Mouse (Mus musculus): ENCODE data around the gene Ube2d1. TPM values are rescaled to one million over a fixed set of nuclear protein-coding genes. Genes with fewer than 3 reads are reported as not detected.

Gene Ube2d1
- polyA plus RNA-seq, 1 experiment, result 96.7 TPM

DNA sequence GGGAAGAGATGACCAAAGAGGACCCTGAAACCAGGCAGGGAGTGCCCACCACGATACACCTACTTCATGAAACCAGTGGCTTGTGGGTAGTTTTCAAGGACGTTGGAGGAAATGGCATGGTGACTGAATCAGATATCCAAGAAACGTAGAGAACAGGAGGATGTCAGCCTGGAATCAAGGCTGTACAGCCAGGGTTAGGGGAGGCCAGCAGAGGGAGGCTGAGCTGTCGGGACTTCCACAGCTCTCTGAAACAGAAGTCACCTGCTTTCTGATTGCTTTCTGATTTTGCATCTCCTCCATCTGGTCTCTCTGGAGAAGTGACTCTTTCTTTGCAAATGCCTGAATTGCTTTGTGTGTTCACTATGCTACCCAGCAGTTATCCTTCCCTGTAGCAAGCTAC is 6.7 kb upstream of the Ube2d1 start:
- no peak for DNase-seq (ENCODE audit: extremely low spot score in 1 of 2, low spot score in 1 of 2)

DNA sequence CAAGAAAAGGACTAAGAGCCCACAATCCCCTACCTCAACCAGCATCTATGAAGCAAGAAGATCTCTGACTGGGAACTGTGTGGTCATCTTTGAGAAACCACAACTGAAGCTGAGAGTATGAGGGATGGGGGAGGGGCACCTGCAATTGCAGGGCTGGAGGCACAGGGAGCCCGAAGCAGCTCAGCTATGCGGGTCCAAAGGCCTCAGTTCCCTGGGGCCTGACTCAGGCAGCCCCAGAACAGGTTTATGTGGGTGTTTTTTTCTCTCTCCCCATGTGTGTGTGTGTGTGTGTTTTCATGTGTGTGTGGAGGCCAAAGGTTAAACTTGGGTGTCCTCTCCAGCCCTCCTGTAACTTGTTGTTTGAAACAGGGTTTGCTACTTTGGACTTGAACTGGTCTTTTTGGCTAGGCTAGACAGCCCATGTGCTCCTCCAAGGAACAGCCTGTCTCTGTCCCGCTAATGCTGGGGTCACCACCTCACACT is 6.2 kb upstream of the Ube2d1 start:
- no peak for DNase-seq (ENCODE audit: extremely low spot score in 1 of 2, low spot score in 1 of 2)

DNA sequence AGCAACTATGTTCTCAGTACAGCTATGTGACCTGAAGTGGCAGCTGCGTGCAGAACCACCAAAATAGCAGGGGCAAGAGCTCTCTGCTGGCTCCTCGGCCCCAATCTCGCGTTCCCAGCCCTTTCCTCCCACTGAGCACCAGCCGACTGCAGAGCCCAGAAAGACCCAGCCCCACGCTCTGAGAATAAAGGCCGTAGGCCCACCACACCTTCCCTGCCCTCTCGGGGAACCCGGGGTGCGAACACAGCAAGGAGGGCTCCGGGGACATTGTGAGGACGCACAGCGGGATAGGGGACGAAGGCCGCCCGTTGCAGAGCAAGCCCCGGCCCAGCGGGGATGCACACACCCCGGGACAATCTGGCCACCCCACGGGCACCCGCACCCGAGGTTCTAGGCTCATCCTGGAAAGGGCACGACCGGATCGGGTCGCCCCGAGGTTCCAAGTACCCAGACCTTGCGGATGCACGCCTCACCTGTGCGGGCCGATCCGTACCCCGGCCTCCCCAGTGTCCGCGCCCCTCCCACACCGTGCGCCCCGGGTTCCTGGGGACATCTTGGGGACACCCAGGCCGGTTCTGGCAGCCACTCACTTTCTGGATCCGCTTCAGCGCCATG is 444 bp downstream of the Ube2d1 start:
- peak in 1 of 2 experiments; percentile 22 for DNase-seq (ENCODE audit: extremely low spot score in 1 of 2, low spot score in 1 of 2)

GRCm38 (mm10) chr10:71284131-71284510 is 941 bp downstream of the Ube2d1 start:
- no peak for DNase-seq (ENCODE audit: extremely low spot score in 1 of 2, low spot score in 1 of 2)

DNA sequence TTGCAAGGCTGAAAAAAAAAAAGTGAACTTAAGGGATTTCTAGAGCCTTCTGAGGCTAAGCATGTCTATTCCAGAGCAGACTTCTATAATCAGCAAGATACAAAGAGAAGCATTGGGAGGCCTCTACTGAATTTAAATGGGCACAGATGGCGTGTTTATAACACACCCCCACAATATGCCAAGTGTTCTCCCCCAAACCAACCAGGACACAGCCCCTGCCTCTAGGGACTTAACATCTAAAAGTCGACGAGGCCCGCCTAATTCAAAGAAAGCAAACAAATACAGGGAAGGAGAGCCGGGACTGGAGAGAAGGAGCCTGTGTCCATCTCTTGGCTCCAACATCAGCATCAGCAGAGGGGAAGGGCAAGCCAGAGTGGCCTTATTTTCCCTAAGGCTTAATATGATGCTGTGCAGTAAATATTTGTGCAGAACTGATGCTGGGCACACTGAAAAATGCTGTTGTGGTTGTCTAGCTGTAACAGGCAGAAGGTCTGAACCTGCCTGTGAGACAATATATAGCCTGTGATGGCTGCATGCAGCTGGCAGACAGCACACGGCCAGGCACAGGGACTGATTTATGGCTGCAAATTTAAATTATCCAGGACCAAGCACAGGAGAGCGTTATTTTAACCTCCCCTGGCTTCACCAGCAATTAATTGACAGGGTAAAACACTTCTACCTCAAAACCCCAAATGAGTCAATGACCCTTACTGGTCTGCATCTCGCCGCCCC is 11.9 kb downstream of the Ube2d1 start:
- DNase-seq (ENCODE audit: extremely low spot score in 1 of 2, low spot score in 1 of 2), result peak in 1 of 2 experiments; percentile 63

DNA sequence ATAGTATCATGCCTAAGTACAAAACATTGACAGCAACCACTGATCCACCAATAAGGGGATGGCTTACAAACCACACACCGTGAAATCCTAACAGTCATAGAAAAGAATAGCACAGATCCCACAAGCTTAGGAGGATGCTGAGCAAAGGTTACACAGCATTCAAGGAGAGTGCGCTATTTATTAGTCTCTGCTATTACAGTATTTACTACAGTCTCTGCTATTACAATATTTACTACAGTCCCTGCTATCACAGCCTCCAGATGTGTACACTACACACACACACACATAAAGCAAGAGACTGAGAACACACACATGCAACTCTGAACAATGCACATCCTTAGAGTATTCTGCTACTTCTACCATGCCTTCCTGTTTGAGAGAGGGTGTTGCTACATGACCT is 17.1 kb downstream of the Ube2d1 start:
- no peak for DNase-seq (ENCODE audit: extremely low spot score in 1 of 2, low spot score in 1 of 2)

DNA sequence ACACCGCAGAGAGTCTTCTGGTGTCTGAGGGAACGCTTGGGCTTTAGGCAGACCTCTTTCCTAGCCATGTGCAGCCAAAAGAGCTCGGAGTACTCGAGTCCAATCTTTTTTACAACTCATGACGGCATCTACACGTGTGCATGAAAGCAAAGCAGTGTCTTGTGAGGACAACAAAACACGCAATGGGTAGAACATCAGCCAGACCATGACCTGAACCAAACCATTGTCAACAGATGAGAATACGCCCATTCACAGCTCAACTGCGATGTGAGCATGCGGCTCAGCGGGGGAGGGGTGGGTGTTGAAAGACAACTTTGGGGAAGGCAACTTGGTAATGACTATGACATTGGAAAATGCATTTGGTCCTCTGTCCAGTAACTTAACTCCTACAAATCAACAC is 17.6 kb downstream of the Ube2d1 start:
- peak in 1 of 2 experiments; percentile 45 for DNase-seq (ENCODE audit: extremely low spot score in 1 of 2, low spot score in 1 of 2)

GRCm38 (mm10) chr10:71265067-71265466 is 20.0 kb downstream of the Ube2d1 start:
- DNase-seq (ENCODE audit: extremely low spot score in 1 of 2, low spot score in 1 of 2), result no peak

GRCm38 (mm10) chr10:71261637-71262036 is 23.4 kb downstream of the Ube2d1 start:
- no peak for DNase-seq (ENCODE audit: extremely low spot score in 1 of 2, low spot score in 1 of 2)

- DNase-seq (ENCODE audit: extremely low spot score in 1 of 2, low spot score in 1 of 2), result no peak
Measured at GRCm38 (mm10) chr10:71258943-71259342, 26.1 kb downstream of the Ube2d1 start.

DNA sequence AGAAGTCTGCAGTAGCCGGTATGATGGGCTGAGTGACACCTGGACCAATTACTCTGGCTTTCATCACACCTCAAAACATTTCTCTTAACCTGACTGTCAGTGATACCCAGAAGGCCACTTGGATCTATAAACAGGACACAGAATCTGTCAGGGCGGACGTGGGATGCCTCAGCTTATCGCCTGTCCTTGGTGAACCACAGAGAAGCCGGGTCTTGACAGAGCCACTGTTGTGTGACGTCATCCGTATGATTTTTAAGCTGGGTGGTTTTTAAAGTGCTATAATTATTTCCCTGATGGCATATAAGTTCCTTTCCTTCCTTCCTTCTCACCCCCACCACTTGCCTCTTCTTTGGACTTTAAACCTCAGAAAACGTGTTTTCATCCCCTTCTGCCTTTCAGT is 26.5 kb downstream of the Ube2d1 start:
- no peak for DNase-seq (ENCODE audit: extremely low spot score in 1 of 2, low spot score in 1 of 2)

- no peak for DNase-seq (ENCODE audit: extremely low spot score in 1 of 2, low spot score in 1 of 2)
Measured at GRCm38 (mm10) chr10:71253147-71253546, 31.9 kb downstream of the Ube2d1 start.

DNA sequence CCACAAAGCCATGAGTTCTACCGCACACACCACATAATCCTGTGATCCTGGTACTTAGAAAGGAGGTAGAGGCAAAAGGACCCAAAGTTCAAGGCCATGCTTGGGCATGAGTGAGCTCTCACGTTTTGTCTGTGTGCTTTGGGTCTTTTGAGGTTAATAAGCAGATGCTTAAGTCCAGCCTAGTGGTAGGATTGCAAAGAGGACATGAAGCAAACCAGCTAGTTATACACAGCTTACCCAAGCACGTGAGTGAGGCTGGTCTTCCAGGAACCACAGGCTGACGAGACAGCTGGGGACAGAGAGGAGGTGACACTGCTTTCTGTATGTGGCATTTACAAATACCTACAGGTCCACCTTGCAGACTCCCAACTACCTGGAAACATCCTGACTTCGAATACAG is 32.6 kb downstream of the Ube2d1 start:
- DNase-seq (ENCODE audit: extremely low spot score in 1 of 2, low spot score in 1 of 2), result no peak

DNA sequence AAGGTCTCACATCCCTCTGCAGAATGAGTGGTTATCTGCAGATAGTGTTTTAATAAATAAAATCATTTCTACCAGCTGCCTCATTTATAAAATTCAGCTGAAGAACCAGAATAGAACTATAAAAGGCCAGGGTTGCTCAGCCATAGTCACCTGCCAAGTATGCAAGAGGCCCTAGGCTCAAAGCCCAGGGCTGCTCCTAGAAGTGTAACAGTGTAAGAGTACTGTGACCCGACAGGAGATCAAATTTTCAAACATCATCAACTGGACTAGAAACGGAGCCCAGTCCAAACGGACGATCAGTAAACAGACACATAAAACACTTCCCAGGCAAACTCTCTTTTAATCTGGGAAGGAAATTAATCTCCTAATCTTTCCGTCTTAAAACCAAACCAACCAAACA is 33.2 kb downstream of the Ube2d1 start:
- DNase-seq (ENCODE audit: extremely low spot score in 1 of 2, low spot score in 1 of 2), result no peak

DNA sequence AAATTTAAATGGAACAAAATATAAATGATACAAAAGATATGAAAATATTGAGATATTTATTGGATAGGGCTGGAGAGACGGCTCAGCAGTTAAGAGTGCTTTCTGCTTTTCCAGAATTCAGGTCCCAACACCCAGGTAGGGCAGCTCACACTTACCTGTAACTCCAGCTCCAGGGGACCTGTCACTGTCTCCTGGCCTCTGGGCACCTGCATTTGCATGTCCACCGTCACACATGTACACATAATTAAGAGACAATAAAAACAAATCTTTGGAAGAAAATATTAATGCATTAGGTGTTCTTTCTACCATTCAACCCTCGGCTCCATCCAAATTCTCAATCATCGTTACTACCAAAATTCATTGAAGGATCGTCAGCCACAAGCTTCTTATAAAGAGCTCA is 33.8 kb downstream of the Ube2d1 start:
- DNase-seq (ENCODE audit: extremely low spot score in 1 of 2, low spot score in 1 of 2), result no peak

- DNase-seq (ENCODE audit: extremely low spot score in 1 of 2, low spot score in 1 of 2), result peak; percentile 61 to 83
Measured at GRCm38 (mm10) chr10:71250472-71250871, 34.6 kb downstream of the Ube2d1 start.

DNA sequence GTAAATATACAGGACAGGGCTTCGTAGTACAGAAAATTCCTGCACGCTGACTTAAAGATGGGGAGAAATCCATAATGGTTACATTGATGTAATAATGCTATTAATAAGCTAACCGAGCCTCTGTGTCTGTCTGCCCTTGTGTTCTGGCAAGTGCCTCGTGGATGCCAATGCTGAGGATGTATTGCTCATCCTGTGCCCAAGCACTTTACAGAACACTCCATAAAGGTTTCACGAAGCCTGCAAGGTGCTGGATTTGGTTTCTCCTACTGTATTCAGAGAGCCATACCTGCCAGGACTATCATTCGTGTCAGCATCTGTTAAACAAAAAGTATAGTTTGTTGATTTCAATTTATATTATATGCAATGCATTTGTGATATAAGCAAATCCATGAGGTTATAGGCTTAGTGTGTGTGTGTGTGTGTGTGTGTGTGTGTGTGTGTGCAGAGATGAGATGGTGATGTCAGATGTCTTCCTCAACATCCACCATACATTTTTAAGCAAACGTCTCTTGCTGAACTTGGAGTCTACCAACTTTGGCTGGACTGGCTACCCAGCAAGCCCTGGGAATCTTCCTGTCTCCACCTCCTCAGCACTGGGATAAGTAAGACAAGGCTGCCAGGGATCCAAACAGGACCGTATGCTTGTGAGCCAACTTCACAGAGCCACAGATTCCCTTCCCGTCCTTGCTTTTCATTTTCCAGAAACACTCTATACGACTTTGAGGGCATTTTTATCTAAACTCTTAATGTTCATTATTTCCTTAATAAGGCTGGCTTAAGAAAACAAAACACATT is 35.8 kb downstream of the Ube2d1 start:
- peak in 1 of 2 experiments; percentile 33 for DNase-seq (ENCODE audit: extremely low spot score in 1 of 2, low spot score in 1 of 2)

DNA sequence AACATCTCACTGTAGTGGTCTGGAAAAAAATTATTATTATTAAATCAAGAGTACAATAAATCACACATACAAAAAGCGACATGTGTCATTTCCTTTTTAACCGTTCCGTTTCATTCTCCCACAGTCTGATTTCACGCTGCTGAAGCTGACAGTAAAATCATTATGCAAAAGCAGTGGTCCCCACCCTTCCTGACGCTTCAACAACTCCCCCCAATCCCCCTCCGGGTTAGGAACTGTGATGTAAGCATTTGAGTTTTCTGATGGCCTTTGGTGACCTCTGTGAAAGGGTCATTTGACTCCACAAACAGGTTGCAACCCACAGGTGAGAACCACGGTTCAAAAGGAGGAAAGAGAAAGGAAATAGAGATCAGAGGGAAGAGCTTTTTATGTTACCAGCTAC is 38.1 kb downstream of the Ube2d1 start:
- DNase-seq (ENCODE audit: extremely low spot score in 1 of 2, low spot score in 1 of 2), result no peak

DNA sequence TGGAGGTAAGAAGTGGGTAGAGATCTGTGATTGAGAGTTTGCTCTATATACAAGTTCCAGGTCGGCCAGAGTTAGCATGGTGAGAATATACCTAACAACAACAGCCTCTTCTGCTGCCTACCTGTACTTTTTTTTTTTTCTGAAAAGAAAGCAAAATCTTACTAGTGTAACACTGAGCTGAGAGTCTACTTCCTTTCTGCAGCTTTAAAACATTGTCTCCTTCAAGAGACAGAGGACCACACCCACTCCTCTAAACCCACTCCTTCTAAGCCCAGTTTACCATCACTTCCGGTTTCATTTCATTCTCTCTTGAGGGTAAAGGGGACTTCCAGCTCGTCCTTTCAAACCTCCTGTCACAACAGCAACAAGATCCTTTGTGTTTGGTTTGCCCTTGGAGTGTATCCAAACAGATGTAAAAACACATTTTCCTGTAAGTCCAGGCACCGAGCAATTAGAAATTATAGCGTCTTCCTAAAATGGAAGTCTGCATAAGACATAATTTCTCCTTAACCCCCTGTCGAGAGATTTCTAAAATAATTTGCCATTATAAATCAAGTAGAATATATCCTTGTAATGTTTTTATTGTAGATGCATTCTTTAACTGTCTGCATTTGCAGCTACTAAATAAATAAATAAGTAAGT is 45.5 kb downstream of the Ube2d1 start:
- no peak for DNase-seq (ENCODE audit: extremely low spot score in 1 of 2, low spot score in 1 of 2)

- DNase-seq (ENCODE audit: extremely low spot score in 1 of 2, low spot score in 1 of 2), result no peak
Measured at GRCm38 (mm10) chr10:71238240-71238554, 46.9 kb downstream of the Ube2d1 start, which contains the start of gene Tfam. Gene Tfam, minus strand, starts transcription at chr10:71238280.
